Mouse (Mus musculus) cerebellum, adult 2 months (tissue): Measurements from ENCODE around the gene Ung. TPM values are rescaled to one million over a fixed set of nuclear protein-coding genes. Genes with fewer than 3 reads are reported as not detected.
A peak's percentile ranks its signal among the peaks of the same experiment; 100 is the strongest.

Experiments used
- DNase-seq, 2 experiments: peaks; one replicate each; pipeline ENCODE4 v3.0.0; 2021
- H3K27ac ChIP-seq: fragments of 200-500 bp; 2 replicates; pipeline ENCODE4 v1.5.1; 2012; ENCODE audit warnings: low read length, control low read depth, inconsistent platforms; ENCODE audit not compliant: insufficient read depth
- H3K27me3 ChIP-seq: fragments of 200-500 bp; 2 replicates; pipeline ENCODE4 v1.6.1; 2012; ENCODE audit warnings: inconsistent platforms, mild to moderate bottlenecking, low read length, moderate library complexity; ENCODE audit not compliant: control insufficient read depth, insufficient read depth
- H3K4me1 ChIP-seq: fragments of 200-500 bp; 2 replicates; pipeline ENCODE4 v1.6.1; 2011; ENCODE audit warnings: low read length; ENCODE audit not compliant: control insufficient read depth, insufficient read depth
- H3K4me3 ChIP-seq: fragments of 200-500 bp; replicated peaks from 2 replicates; pipeline ENCODE3; 2011; ENCODE audit warnings: mild to moderate bottlenecking, low read depth, low read length, control low read depth; ENCODE audit not compliant: insufficient read depth
- CTCF ChIP-seq: fragments of 200-500 bp; IDR thresholded peaks from 2 replicates; pipeline ENCODE4 v1.5.1; 2011; ENCODE audit warnings: low read depth, mild to moderate bottlenecking, control low read depth, low read length, moderate library complexity, borderline replicate concordance; ENCODE audit not compliant: insufficient read depth
- POLR2A ChIP-seq: fragments of 200-500 bp; IDR thresholded peaks from 2 replicates; pipeline ENCODE4 v1.6.1; 2011; ENCODE audit warnings: low read length, control low read depth, borderline replicate concordance; ENCODE audit not compliant: insufficient read depth
- WGBS: fragments of 180-500 bp; shearing (Covaris S2); methylation state at CpG from one replicate; pipeline ENCODE4 v1.1.7; 2018; 5-methylcytosine and 5-hydroxymethylcytosine counted together
- polyA plus RNA-seq: library from polyadenylated mRNA; depleted of rRNA; stranded (reverse); fragments of >200 nt; gene quantifications from 2 replicates; pipeline ENCODE4 v1.2.3, GENCODE M21; 2012

Gene Ung
- polyA plus RNA-seq, 1 experiment, result 4.3 TPM

DNA sequence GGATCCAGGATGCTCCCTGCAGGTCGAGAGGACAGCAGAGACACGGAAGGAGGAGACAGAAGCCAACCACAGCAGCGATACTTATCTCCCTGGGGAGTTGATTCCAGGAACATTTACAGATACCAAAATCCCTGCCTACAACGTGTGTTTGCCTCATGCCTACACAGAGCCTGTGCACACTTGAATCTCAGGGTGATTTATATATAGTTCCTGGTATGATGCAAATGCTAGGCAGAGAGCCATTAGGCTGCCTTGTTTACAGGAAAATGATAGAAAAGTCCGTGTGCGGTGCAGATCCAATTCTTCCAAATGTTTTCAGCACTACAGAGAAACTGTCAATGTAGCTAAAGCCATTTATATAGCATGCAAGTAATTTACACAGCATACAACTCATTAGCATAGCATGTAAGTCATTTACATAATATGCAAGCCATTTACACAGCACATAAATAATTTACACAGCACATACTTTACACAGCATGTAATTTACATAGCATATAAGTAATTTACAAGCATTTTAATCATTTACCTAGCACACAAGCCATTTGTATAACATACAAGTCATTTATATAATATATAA lies 33.0 kb downstream of the Ung start:
- no peak overlapping the region for H3K27ac ChIP-seq
- TF ChIP-seq POLR2A (no peak), CTCF (no peak)
- no peak overlapping the region for H3K4me3 ChIP-seq
- H3K27me3 ChIP-seq, result no peaks in the 10 kb centered on the region
- no peak for DNase-seq
- peaks cover 6% of the 10 kb centered on the region; the same call in 1 of the 2 replicates for H3K4me1 ChIP-seq
- WGBS, result 60% methylated on average over 6 of the region's 6 CpGs

DNA sequence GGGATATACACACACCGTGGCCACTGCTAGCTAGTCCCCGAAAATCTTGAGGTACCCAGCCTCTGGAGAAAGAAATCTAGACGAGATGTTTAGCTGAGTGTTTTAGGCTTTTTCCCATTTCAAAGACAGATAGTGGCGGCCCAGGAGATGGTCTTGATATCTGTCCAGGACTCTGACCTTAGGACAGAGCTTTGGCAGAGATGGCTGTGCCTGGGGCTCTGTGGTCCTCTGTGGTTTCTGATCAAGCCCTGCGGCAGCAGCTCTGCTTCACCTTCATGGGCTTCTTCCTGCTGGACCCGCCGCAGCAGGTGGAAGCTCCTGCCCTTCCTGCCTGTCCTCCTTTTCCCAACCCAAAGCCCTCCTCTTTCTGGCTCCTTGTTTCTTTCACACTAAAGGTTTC lies 40.2 kb downstream of the Ung start:
- TF ChIP-seq POLR2A (no peak), CTCF (no peak)
- H3K27ac ChIP-seq, result no peak overlapping the region
- DNase-seq, result no peak
- H3K27me3 ChIP-seq, result no peaks in the 10 kb centered on the region
- H3K4me1 ChIP-seq, result peaks cover 6% of the 10 kb centered on the region; the same call in 1 of the 2 replicates
- 86% methylated on average over 7 of the region's 7 CpGs for WGBS
- no peak overlapping the region for H3K4me3 ChIP-seq

DNA sequence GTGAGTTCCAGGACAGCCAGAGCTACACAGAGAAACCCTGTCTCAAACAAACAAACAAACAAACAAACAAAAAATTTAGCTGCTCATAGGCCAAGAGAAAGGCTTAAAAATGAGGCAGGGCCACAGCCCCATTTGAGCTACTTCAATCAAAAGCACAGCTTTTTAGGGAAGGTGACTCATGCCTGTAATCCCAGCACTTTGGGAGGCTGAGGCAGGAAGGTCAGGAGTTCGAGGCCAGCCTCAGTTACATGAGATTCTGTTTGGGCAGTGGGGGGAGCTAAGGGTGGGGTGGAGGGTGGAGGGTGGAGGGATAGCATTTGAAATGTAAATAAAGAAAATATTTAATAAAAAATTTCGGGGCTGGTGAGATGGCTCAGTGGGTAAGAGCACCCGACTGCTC lies 42.8 kb downstream of the Ung start:
- 88% methylated on average over 3 of the region's 3 CpGs for WGBS
- no peak for DNase-seq
- Histone ChIP-seq H3K4me1 (no peaks in the 10 kb centered on the region), H3K27ac (no peak overlapping the region), H3K4me3 (no peak overlapping the region), H3K27me3 (no peaks in the 10 kb centered on the region)
- TF ChIP-seq CTCF (no peak), POLR2A (no peak)

DNA sequence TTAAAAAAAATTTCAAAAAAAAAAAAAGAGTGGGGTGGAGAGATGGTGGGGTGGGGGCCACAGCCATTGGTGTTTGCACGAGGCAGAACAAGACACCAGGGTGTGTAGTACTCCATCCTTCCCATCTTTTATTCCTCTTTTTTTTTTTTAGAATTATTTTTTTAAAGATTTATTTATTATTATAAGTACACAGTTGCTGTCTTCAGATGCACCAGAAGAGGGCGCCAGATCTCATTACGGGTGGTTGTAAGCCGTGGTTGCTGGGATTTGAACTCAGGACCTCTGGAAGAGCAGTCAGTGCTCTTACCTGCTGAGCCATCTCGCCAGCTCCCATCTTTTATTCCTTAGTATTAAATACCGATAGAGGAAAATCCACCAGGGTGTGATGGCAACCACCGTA lies 43.3 kb downstream of the Ung start:
- Histone ChIP-seq H3K27ac (no peak overlapping the region), H3K27me3 (no peaks in the 10 kb centered on the region), H3K4me1 (no peaks in the 10 kb centered on the region), H3K4me3 (no peak overlapping the region)
- 75% methylated on average over 7 of the region's 7 CpGs for WGBS
- TF ChIP-seq CTCF (no peak), POLR2A (no peak)
- no peak for DNase-seq

DNA sequence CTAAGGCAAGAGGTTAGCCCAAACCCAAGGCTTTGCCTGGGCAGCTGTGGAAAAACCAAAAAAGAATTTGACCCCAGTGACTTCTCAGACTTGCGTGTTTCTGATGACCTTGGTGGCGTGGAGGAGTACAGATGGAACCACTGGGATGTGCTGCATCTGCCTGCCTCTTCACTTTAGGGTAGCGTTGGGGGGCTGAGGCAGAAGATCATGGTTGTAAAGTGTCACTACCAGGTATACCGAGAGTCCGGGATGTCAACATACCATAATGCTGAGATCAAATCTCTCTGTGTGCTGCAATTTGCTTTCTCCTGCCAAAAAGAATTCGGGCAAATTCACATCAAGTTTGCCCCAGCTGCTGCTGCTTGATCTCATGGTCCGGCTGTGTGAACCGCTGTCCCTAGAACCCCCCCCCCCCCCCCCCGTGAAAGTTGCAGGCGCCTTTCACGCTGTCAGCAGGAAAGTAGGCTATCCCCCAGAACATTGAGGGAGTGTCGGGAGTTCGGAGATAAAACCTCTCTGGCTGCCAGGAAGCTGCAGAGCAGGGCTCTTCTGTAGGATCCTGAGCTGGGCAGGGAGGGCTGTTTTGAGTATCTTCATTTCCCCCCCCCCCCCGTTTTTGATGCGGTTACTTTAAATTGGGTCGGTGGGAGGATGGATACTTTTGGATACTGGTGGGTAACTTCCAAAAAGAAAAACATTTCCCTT lies 43.8 kb downstream of the Ung start:
- WGBS, result 21% methylated on average over 16 of the region's 16 CpGs
- DNase-seq, result no peak

DNA sequence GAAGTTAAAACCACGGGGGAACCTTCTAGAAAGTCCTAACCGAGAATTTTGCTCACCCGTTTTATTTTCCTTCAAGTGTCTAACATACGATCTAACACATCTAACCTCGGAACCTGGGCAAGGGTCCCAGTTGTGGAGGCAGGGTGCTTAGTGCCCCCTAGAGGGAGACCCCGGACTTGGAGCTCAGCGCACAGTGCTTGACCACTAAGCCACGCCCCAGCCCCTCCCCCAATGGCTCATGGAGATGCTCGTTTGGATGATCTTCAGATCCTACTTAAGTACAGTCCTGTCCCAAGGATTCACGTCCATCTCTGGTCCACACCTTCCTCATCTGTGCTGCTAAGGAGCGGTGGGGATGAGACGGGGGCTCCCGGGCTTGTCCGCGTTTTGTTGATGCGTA lies 44.5 kb downstream of the Ung start:
- DNase-seq, result no peak
- Histone ChIP-seq H3K4me3 (no peak overlapping the region), H3K27me3 (no peaks in the 10 kb centered on the region), H3K4me1 (no peaks in the 10 kb centered on the region), H3K27ac (no peak overlapping the region)
- no peak for TF ChIP-seq POLR2A
- TF ChIP-seq CTCF, result peak; percentile 17; the same call in 1 of the 2 replicates
- WGBS, result 11% methylated on average over 16 of the region's 16 CpGs

More for the DNA sequence above, 43.8 kb downstream of the Ung start:
- no peak overlapping the region for H3K4me3 ChIP-seq
- no peaks in the 10 kb centered on the region for H3K4me1 ChIP-seq
- no peaks in the 10 kb centered on the region for H3K27me3 ChIP-seq
- TF ChIP-seq CTCF (no peak), POLR2A (no peak)
- no peak overlapping the region for H3K27ac ChIP-seq

DNA sequence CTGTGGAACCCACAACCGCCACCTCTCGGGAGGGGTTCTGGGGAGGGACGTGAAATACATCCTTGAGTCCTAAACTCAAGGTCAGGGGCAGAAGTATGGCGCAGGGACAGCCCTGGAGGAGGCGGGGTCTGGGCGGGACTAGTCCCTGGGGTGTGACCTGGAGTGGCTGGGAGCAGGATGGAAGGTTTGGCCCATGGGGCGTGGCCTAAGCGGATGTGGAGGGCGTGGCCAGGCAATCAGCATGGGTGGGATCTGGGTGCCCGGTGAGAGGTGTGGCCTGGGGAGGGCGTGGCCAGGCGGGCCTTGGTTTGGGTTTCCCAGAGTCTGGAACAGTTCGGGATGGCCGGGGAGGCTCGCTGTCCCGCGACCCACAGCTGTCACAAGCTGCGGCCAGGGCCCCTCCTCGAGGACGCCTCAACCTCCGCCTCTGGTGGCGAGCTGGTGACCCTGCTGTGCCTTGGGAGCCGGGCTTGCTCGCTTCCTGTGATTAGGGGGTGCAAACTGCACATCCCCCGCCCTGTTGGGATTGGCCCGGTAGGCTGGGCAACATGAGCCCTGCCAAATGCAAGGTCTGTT lies 45.5 kb downstream of the Ung start:
- no peak for TF ChIP-seq CTCF
- 0 out of 2 replicates have a peak, but pooled peaks have one; percentile 6 for TF ChIP-seq POLR2A
- Histone ChIP-seq H3K4me3 (peak overlapping the region; percentile 34), H3K27me3 (no peaks in the 10 kb centered on the region), H3K4me1 (no peaks in the 10 kb centered on the region), H3K27ac (no peak overlapping the region)
- 2% methylated on average over 26 of the region's 26 CpGs for WGBS
- peak; percentile 55 to 65 for DNase-seq
